Mouse (Mus musculus): ENCODE data around the gene Tcea2. TPM values are rescaled to one million over a fixed set of nuclear protein-coding genes. Genes with fewer than 3 reads are reported as not detected.

Tcea2 gene
- polyA plus RNA-seq, 1 experiment from 2014 or later: 58.2 TPM

- H3K4me1 ChIP-seq (ENCODE audit: control insufficient read depth, insufficient read depth, low read length): no peaks in the 10 kb centered on the region
- no peak within 1 kb of the TSS for H3K4me3 ChIP-seq (ENCODE audit: low read depth, low read length)
- H3K4me2 ChIP-seq (ENCODE audit: low read length): no peak within 1 kb of the TSS
- no peak for ATAC-seq
- no peaks in the 10 kb centered on the region for H3K9me3 ChIP-seq (replicated peaks; ENCODE audit: control insufficient read depth, low read length, poor library complexity, severe bottlenecking)
- H3K27me3 ChIP-seq (ENCODE audit: control insufficient read depth, insufficient read depth, low read depth, low read length): no peaks in the 10 kb centered on the region
- 77% methylated on average over 3 of the region's 3 CpGs for WGBS
- H3K27ac ChIP-seq (ENCODE audit: low read length): no peak within 1 kb of the TSS
- no peak within 1 kb of the TSS for H3K9ac ChIP-seq (ENCODE audit: low read depth, low read length)
- peaks cover 24% of the 10 kb centered on the region for H3K36me3 ChIP-seq (ENCODE audit: control insufficient read depth, insufficient read depth, low read length)
Observed at GRCm38 (mm10) chr2:181656734-181657133, 23.4 kb upstream of the Tcea2 start, which contains the start of gene Gm29797. TSS of gene Gm29797 (plus strand) at chr2:181657034.

- Histone ChIP-seq H3K9ac (ENCODE audit: low read depth, low read length) (no peak overlapping the region), H3K36me3 (ENCODE audit: control insufficient read depth, insufficient read depth, low read length) (peaks cover 24% of the 10 kb centered on the region), H3K4me3 (ENCODE audit: low read depth, low read length) (no peak overlapping the region), H3K9me3 (replicated peaks; ENCODE audit: control insufficient read depth, low read length, poor library complexity, severe bottlenecking) (no peaks in the 10 kb centered on the region), H3K27ac (ENCODE audit: low read length) (no peak overlapping the region), H3K27me3 (ENCODE audit: control insufficient read depth, insufficient read depth, low read depth, low read length) (no peaks in the 10 kb centered on the region), H3K4me2 (ENCODE audit: low read length) (no peak overlapping the region), H3K4me1 (ENCODE audit: control insufficient read depth, insufficient read depth, low read length) (no peaks in the 10 kb centered on the region)
- 76% methylated on average over 2 of the region's 2 CpGs for WGBS
- ATAC-seq: no peak
Observed at GRCm38 (mm10) chr2:181657441-181657840, 22.7 kb upstream of the Tcea2 start.

- Histone ChIP-seq H3K4me2 (ENCODE audit: low read length) (no peak overlapping the region), H3K9ac (ENCODE audit: low read depth, low read length) (no peak overlapping the region), H3K36me3 (ENCODE audit: control insufficient read depth, insufficient read depth, low read length) (peaks cover 18% of the 10 kb centered on the region), H3K9me3 (replicated peaks; ENCODE audit: control insufficient read depth, low read length, poor library complexity, severe bottlenecking) (no peaks in the 10 kb centered on the region), H3K4me1 (ENCODE audit: control insufficient read depth, insufficient read depth, low read length) (no peaks in the 10 kb centered on the region), H3K27me3 (ENCODE audit: control insufficient read depth, insufficient read depth, low read depth, low read length) (no peaks in the 10 kb centered on the region), H3K4me3 (ENCODE audit: low read depth, low read length) (no peak overlapping the region), H3K27ac (ENCODE audit: low read length) (no peak overlapping the region)
- ATAC-seq: no peak
- 82% methylated on average over 7 of the region's 7 CpGs for WGBS
Observed at GRCm38 (mm10) chr2:181658528-181658927, 21.6 kb upstream of the Tcea2 start.

DNA sequence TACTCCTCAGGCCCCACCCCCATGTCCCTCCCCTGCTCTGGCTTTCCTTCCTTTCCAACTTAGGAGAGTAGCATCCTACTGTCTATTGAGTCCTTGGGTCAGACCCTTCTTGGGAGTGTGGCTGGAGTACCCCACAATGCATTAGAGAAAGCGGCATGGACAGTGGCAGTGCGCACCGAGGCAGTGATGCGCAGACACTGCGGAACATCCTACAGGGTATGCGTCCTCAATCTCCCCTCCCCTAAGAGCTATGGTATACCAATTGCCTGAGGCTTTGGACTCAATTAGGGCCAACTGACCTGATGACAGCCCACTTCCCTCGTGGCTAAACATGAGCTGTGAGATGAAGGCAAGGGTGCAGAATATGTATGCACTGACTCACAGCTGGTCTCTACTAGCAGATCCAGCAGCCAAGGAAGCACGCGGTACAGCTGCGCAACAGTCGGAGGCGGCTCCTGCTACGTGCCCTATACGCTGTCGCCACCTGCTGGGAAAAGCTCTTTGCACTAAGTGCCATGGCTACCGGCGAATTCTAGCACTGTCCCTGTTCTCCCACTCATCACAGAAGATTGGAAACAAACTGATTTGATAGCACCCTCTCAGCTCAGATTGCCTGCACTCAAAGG lies 21.1 kb upstream of the Tcea2 start:
- no peak overlapping the region for H3K4me2 ChIP-seq (ENCODE audit: low read length)
- H3K9me3 ChIP-seq (replicated peaks; ENCODE audit: control insufficient read depth, low read length, poor library complexity, severe bottlenecking): no peaks in the 10 kb centered on the region
- no peak overlapping the region for H3K9ac ChIP-seq (ENCODE audit: low read depth, low read length)
- ATAC-seq: peak; percentile 26; the same call in 1 of the 2 replicates
- 32% methylated on average over 17 of the region's 17 CpGs for WGBS
- no peak overlapping the region for H3K27ac ChIP-seq (ENCODE audit: low read length)
- no peaks in the 10 kb centered on the region for H3K27me3 ChIP-seq (ENCODE audit: control insufficient read depth, insufficient read depth, low read depth, low read length)
- H3K36me3 ChIP-seq (ENCODE audit: control insufficient read depth, insufficient read depth, low read length): peaks cover 14% of the 10 kb centered on the region
- H3K4me1 ChIP-seq (ENCODE audit: control insufficient read depth, insufficient read depth, low read length): no peaks in the 10 kb centered on the region
- no peak overlapping the region for H3K4me3 ChIP-seq (ENCODE audit: low read depth, low read length)

GRCm38 (mm10) chr2:181659609-181660055 lies 20.5 kb upstream of the Tcea2 start:
- H3K4me1 ChIP-seq (ENCODE audit: control insufficient read depth, insufficient read depth, low read length): no peaks in the 10 kb centered on the region
- H3K36me3 ChIP-seq (ENCODE audit: control insufficient read depth, insufficient read depth, low read length): peaks cover 12% of the 10 kb centered on the region
- H3K27me3 ChIP-seq (ENCODE audit: control insufficient read depth, insufficient read depth, low read depth, low read length): no peaks in the 10 kb centered on the region
- H3K9me3 ChIP-seq (replicated peaks; ENCODE audit: control insufficient read depth, low read length, poor library complexity, severe bottlenecking): no peaks in the 10 kb centered on the region
- WGBS: 10% methylated on average over 9 of the region's 9 CpGs
- H3K4me2 ChIP-seq (ENCODE audit: low read length): no peak overlapping the region
- H3K9ac ChIP-seq (ENCODE audit: low read depth, low read length): 0 out of 2 replicates have a peak overlapping the region, but pooled peaks have one; percentile 20
- ATAC-seq: peak; percentile 56
- no peak overlapping the region for H3K4me3 ChIP-seq (ENCODE audit: low read depth, low read length)
- no peak overlapping the region for H3K27ac ChIP-seq (ENCODE audit: low read length)

DNA sequence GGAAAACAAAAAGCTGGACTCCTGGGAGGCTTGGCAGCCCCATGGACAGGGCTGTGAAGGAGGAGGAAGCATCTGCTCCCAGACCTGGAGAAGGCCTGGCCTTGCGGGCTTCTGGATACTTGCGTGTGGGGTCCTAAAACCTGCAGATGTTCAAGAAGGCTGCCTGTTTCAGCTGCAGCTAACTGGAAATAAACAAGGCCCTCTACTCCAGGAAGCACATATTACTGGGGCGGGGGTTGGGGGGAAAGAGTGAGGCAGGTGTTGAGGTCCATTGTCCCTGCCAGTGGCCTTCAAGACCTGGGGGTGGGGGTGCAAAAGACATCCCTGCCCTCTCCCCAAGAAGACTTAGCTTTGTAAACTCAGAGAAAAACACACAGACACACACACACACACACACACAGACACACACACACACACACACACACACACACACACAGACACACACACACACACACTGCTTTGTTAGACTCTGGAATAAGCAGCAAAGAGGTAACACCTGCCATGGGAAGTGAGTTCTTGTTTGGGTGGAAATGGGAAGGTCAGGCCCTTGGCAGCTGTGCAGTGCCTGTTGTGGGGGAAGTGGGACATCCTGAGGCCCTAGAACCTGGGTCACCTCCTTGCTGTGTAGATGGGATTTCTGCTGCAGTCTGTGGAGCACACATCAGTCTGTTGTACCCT lies 17.4 kb upstream of the Tcea2 start:
- H3K4me2 ChIP-seq (ENCODE audit: low read length): no peak overlapping the region
- no peak overlapping the region for H3K27ac ChIP-seq (ENCODE audit: low read length)
- H3K4me1 ChIP-seq (ENCODE audit: control insufficient read depth, insufficient read depth, low read length): no peaks in the 10 kb centered on the region
- no peaks in the 10 kb centered on the region; the same call in 1 of the 2 replicates for H3K27me3 ChIP-seq (ENCODE audit: control insufficient read depth, insufficient read depth, low read depth, low read length)
- no peak overlapping the region for H3K4me3 ChIP-seq (ENCODE audit: low read depth, low read length)
- no peaks in the 10 kb centered on the region for H3K9me3 ChIP-seq (replicated peaks; ENCODE audit: control insufficient read depth, low read length, poor library complexity, severe bottlenecking)
- WGBS: 87% methylated on average over 3 of the region's 3 CpGs
- no peaks in the 10 kb centered on the region for H3K36me3 ChIP-seq (ENCODE audit: control insufficient read depth, insufficient read depth, low read length)
- no peak overlapping the region for H3K9ac ChIP-seq (ENCODE audit: low read depth, low read length)
- no peak for ATAC-seq

DNA sequence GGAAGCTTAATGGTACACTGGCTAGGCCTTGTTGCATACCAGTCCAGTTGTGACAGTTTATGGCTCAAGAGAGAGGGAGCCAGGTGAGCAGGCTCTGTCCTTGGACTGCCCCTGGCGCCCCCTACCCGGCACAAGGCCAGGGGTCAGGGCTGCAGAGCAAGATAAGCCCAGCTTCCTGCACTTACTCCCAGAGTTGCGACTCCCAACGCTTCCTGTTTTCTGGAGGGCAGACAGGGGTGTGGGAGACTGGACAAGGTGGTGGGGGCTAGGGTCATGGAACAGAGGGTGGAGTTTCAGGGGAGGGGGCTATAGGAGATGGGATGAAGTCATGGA lies 16.8 kb upstream of the Tcea2 start:
- Histone ChIP-seq H3K27me3 (ENCODE audit: control insufficient read depth, insufficient read depth, low read depth, low read length) (peaks cover 4% of the 10 kb centered on the region), H3K27ac (ENCODE audit: low read length) (no peak overlapping the region), H3K4me2 (ENCODE audit: low read length) (no peak overlapping the region), H3K4me3 (ENCODE audit: low read depth, low read length) (no peak overlapping the region), H3K36me3 (ENCODE audit: control insufficient read depth, insufficient read depth, low read length) (no peaks in the 10 kb centered on the region), H3K9ac (ENCODE audit: low read depth, low read length) (no peak overlapping the region), H3K9me3 (replicated peaks; ENCODE audit: control insufficient read depth, low read length, poor library complexity, severe bottlenecking) (no peaks in the 10 kb centered on the region), H3K4me1 (ENCODE audit: control insufficient read depth, insufficient read depth, low read length) (no peaks in the 10 kb centered on the region)
- WGBS: 28% methylated on average over 4 of the region's 4 CpGs
- no peak for ATAC-seq

- no peak overlapping the region for H3K27ac ChIP-seq (ENCODE audit: low read length)
- 3% methylated on average over 50 of the region's 56 CpGs for WGBS
- no peaks in the 10 kb centered on the region for H3K9me3 ChIP-seq (replicated peaks; ENCODE audit: control insufficient read depth, low read length, poor library complexity, severe bottlenecking)
- H3K9ac ChIP-seq (ENCODE audit: low read depth, low read length): peak overlapping the region; percentile 54
- H3K4me2 ChIP-seq (ENCODE audit: low read length): peak overlapping the region; percentile 59
- peaks cover 15% of the 10 kb centered on the region; the same call in 1 of the 2 replicates for H3K4me1 ChIP-seq (ENCODE audit: control insufficient read depth, insufficient read depth, low read length)
- no peak for ATAC-seq
- H3K36me3 ChIP-seq (ENCODE audit: control insufficient read depth, insufficient read depth, low read length): no peaks in the 10 kb centered on the region
- H3K4me3 ChIP-seq (ENCODE audit: low read depth, low read length): peak overlapping the region; percentile 42
- H3K27me3 ChIP-seq (ENCODE audit: control insufficient read depth, insufficient read depth, low read depth, low read length): peaks cover 61% of the 10 kb centered on the region
Observed at GRCm38 (mm10) chr2:181670285-181670912, 9.7 kb upstream of the Tcea2 start.

DNA sequence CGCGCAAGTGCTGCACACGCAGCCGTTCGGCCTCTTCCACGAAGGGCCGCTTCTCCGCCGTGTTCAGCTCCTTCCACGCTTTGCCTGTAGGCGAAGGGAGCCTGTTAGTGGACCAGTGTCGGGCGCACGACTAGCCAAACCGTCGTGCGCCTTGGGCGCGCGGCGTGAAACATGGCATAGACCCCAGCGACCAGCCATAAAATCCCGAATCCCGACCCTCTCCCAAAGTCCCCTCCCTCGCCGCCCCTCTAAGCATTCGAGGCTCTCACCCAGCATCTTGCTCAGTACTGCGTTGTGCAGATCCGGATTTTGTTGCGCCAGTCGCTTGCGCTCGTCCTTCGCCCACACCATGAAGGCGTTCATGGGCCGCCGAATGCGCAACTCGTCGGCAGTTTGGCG lies 9.2 kb upstream of the Tcea2 start:
- Histone ChIP-seq H3K36me3 (ENCODE audit: control insufficient read depth, insufficient read depth, low read length) (no peaks in the 10 kb centered on the region), H3K27ac (ENCODE audit: low read length) (no peak overlapping the region), H3K4me2 (ENCODE audit: low read length) (peak overlapping the region; percentile 59), H3K4me3 (ENCODE audit: low read depth, low read length) (peak overlapping the region; percentile 42), H3K9me3 (replicated peaks; ENCODE audit: control insufficient read depth, low read length, poor library complexity, severe bottlenecking) (no peaks in the 10 kb centered on the region), H3K4me1 (ENCODE audit: control insufficient read depth, insufficient read depth, low read length) (peaks cover 19% of the 10 kb centered on the region; the same call in 1 of the 2 replicates), H3K9ac (ENCODE audit: low read depth, low read length) (peak overlapping the region; percentile 54), H3K27me3 (ENCODE audit: control insufficient read depth, insufficient read depth, low read depth, low read length) (peaks cover 61% of the 10 kb centered on the region)
- ATAC-seq: no peak
- under 1% methylated on average over 41 of the region's 41 CpGs for WGBS
